Mouse (Mus musculus): Measurements from ENCODE around the gene Tmem247.
A peak's percentile ranks its signal among the peaks of the same experiment; 100 is the strongest.

DNA sequence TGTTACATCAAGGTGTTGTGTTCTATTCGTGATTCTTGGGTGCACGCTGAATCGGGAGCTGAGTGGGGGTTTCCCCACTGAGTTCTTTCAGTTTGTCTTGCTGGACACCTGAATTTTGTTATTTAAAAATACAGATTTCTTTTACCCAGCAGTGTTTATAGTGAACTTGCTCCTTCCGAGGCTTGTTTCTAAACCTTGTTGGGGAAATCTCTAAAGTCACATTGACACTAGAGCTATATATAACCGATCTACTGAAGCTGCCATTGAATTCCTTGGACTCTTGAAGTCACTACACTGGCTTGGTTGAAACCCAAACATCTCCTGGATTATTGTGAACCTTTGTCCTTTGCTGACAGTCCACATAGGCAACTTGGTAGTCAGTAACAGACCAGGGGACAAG, 40.1 kb downstream of the Tmem247 start:
- TF ChIP-seq POLR2A (IDR thresholded peaks at IDR 0.05; ENCODE audit: low read depth, low read length): no peak
- 0 out of 2 replicates have a peak, but pooled peaks have one; percentile 23 for TF ChIP-seq MAX (IDR thresholded peaks at IDR 0.05; ENCODE audit: low read length)
- TF ChIP-seq EP300 (IDR thresholded peaks at IDR 0.05; ENCODE audit: low read length): peak; percentile 48
- TF ChIP-seq CTCF (conservative IDR thresholded peaks at IDR 0.05 in 1 of 2, IDR thresholded peaks at IDR 0.05 in 1 of 2; ENCODE audit: low read depth in 2 of 2, low read length in 2 of 2): no peak
- no peak for TF ChIP-seq ZNF384 (IDR thresholded peaks at IDR 0.05; ENCODE audit: low read depth, low read length)
- TF ChIP-seq JUN (IDR thresholded peaks at IDR 0.05; ENCODE audit: insufficient read depth, low read depth, low read length): no peak; the same call in 1 of the 2 replicates
- no peak for TF ChIP-seq KAT2A (IDR thresholded peaks at IDR 0.05; ENCODE audit: insufficient replicate concordance, low read length)
- TF ChIP-seq MAFK (IDR thresholded peaks at IDR 0.05; ENCODE audit: insufficient replicate concordance, low read length): no peak
- no peak for TF ChIP-seq POLR2AphosphoS2 (IDR thresholded peaks at IDR 0.05; ENCODE audit: low read depth, low read length)
- TF ChIP-seq NELFE (IDR thresholded peaks at IDR 0.05; ENCODE audit: low read depth, low read length): no peak
- no peak for TF ChIP-seq USF2 (conservative IDR thresholded peaks at IDR 0.05; ENCODE audit: low read depth, low read length)
- no peak for TF ChIP-seq BHLHE40 (IDR thresholded peaks at IDR 0.05; ENCODE audit: low read depth, low read length)
- no peak for TF ChIP-seq MXI1 (IDR thresholded peaks at IDR 0.05; ENCODE audit: low read depth, low read length)

Measured in CH12.LX (cell line).